Mouse (Mus musculus): Measurements from ENCODE around the gene Rad51b. TPM values are rescaled to one million over a fixed set of nuclear protein-coding genes. Genes with fewer than 3 reads are reported as not detected.
A peak's percentile ranks its signal among the peaks of the same experiment; 100 is the strongest.
"Not testable (repeated sequence)": the region's sequence is repeated elsewhere in the genome, so short reads cannot be mapped to it uniquely, and the experiment has no call there.

The Rad51b gene
- polyA plus RNA-seq, 1 experiment from 2014 or later = 9.0 TPM

DNA sequence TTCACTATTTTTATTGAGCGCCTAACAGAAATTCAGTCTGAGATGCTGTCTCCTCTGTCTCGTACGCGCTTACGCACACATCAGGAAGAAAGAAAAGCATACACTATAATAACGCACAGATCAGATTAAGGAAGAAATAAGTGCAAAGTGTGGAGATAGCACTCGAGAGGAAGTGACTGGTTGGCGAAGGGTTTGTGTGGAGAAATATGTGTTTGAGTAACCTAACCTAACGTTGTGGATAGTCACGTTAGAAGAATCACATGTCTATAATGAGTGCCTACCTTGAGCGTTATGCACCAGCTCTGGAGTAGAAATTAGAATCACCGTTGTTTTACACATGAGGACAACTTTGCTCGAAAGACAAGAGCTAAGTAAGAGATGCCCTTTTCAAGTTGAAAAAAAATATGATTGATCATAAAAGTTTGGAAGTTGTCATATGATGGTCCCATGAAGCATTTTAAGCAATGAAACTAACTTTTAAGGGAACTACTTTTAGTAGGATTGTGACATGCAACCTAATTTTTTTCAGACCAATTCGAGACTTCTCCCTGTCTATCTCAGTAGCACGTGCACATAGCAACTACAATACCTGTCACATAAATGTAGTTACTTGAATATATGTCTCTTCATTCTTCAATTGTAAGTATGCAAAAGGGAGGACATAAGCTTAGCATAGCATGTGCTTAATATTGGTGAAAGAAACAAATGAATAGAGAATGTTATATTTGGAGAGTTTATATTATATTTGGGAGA, 978 bp downstream of the Rad51b start:
- peak overlapping the region; percentile 69 for H3K4me2 ChIP-seq
- peak overlapping the region; percentile 71 for H3K4me3 ChIP-seq
- 12% methylated on average over 15 of the region's 15 CpGs for WGBS
- ATAC-seq (ENCODE audit: borderline replicate concordance, extremely low read depth, low FRiP score, low TSS enrichment) = no peak
- H3K36me3 ChIP-seq = no peaks in the 10 kb centered on the region; the same call in 1 of the 2 replicates
- H3K27me3 ChIP-seq = no peaks in the 10 kb centered on the region
- H3K27ac ChIP-seq = no peak overlapping the region
- peaks cover 18% of the 10 kb centered on the region for H3K4me1 ChIP-seq
- peak overlapping the region; percentile 58 for H3K9ac ChIP-seq
- no peaks in the 10 kb centered on the region for H3K9me3 ChIP-seq

DNA sequence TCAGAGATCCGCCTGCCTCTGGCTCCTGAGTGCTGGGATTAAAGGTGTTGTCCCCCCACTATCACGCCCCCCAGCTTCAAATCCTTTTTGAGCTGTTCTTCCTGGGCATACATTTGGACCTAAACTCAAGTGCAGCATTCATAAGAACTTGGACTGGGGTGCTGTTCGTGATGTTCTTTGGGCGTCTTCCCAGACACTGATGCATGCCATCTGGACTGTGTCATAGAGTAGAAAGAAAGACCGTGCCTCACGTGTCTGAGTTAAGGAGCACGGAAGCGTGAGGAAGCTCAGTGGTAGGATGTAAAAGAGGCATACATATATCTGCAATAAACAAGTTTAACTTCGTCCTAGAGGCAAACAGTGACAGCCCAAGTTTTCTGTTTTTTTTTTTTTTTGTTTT, 4.7 kb downstream of the Rad51b start:
- Histone ChIP-seq H3K9me3 (no peaks in the 10 kb centered on the region), H3K27me3 (no peaks in the 10 kb centered on the region), H3K4me3 (no peak overlapping the region), H3K4me1 (peaks cover 6% of the 10 kb centered on the region), H3K9ac (no peak overlapping the region), H3K4me2 (no peak overlapping the region), H3K36me3 (no peaks in the 10 kb centered on the region), H3K27ac (peak overlapping the region; percentile 33; the same call in 1 of the 2 replicates)
- WGBS = 57% methylated on average over 9 of the region's 9 CpGs
- ATAC-seq (ENCODE audit: borderline replicate concordance, extremely low read depth, low FRiP score, low TSS enrichment) = peak; percentile 40

GRCm38 (mm10) chr12:79305131-79305530, 8.0 kb downstream of the Rad51b start:
- H3K27me3 ChIP-seq = no peaks in the 10 kb centered on the region
- no peaks in the 10 kb centered on the region for H3K9me3 ChIP-seq
- WGBS = 50% methylated on average over 1 of the region's 1 CpGs
- no peaks in the 10 kb centered on the region for H3K4me1 ChIP-seq
- H3K4me3 ChIP-seq = no peak overlapping the region
- H3K36me3 ChIP-seq = no peaks in the 10 kb centered on the region
- H3K27ac ChIP-seq = no peak overlapping the region
- ATAC-seq (ENCODE audit: borderline replicate concordance, extremely low read depth, low FRiP score, low TSS enrichment) = no peak
- no peak overlapping the region for H3K9ac ChIP-seq
- H3K4me2 ChIP-seq = no peak overlapping the region

DNA sequence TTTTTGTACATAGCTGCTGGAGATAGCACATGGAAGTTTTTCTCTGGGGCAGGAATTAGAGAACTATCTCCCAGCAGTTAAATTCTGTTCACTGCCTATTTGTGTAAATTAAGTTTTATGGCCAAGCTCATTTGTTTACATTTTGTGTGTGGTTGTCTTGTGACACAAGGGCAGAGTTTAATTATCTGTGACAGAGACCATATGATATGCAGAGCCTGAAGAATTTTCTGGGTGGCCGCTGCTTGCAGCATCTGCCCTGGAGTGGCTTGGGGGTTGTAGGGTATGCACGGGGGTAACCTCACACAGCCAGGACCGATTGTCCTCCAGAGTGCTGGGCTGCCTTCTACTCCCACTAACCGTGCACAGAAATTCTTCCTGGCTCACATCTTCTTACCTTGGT, 8.9 kb downstream of the Rad51b start:
- Histone ChIP-seq H3K36me3 (no peaks in the 10 kb centered on the region), H3K9ac (no peak overlapping the region), H3K27ac (0 out of 2 replicates have a peak overlapping the region, but pooled peaks have one; percentile 24), H3K4me3 (no peak overlapping the region), H3K9me3 (no peaks in the 10 kb centered on the region), H3K27me3 (no peaks in the 10 kb centered on the region), H3K4me2 (no peak overlapping the region), H3K4me1 (no peaks in the 10 kb centered on the region)
- WGBS = 34% methylated on average over 4 of the region's 4 CpGs
- ATAC-seq (ENCODE audit: borderline replicate concordance, extremely low read depth, low FRiP score, low TSS enrichment) = peak; percentile 73; the same call in 1 of the 2 replicates

- H3K27me3 ChIP-seq = no peaks in the 10 kb centered on the region
- H3K4me1 ChIP-seq = no peaks in the 10 kb centered on the region
- ATAC-seq (ENCODE audit: borderline replicate concordance, extremely low read depth, low FRiP score, low TSS enrichment) = no peak
- no peaks in the 10 kb centered on the region for H3K9me3 ChIP-seq
- H3K27ac ChIP-seq = no peak overlapping the region
- no peak overlapping the region for H3K9ac ChIP-seq
- no peak overlapping the region for H3K4me3 ChIP-seq
- H3K4me2 ChIP-seq = no peak overlapping the region
- 89% methylated on average over 4 of the region's 4 CpGs for WGBS
- no peaks in the 10 kb centered on the region for H3K36me3 ChIP-seq
Measured at GRCm38 (mm10) chr12:79313721-79314120, 16.6 kb downstream of the Rad51b start.

DNA sequence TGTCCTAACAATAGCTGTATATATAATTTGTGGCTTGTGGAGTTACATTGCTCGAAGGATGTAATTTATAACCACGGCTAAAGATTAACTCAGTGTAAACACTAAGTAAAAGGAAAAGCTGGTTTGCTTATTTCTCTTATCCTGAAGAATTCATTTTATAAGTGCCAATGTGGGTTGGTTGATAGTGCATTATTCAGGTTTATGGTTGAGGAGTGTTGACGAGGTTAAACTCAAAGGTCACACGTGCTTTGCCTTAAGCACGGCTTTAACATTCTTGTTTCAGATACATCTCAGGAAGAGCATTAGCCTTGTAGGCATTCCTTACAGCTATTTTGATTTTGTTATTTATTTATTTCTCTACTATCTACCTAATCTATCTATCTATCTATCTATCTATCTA, 20.3 kb downstream of the Rad51b start:
- no peaks in the 10 kb centered on the region for H3K36me3 ChIP-seq

DNA sequence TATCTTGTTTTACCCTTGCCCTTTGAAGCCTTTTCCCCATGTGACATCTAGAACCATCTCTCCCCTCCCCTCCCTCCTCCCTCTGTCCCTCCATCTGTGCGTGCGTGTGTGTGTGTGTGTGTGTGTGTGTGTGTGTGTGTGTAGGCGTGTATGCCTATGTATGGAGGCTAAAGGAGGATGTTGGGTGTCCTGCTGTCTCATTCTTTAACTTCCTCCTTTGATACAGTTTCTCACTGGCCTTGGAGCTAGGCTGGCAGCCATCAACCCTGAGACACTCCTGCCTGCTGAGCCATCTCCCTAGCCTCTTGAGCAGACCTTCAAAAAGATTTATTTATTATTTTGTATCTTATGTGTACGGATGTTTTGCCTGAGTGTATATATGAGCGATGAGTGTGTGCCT, 23.8 kb downstream of the Rad51b start:
- WGBS = 63% methylated on average over 5 of the region's 5 CpGs
- Histone ChIP-seq H3K9me3 (no peaks in the 10 kb centered on the region), H3K27ac (no peak overlapping the region), H3K9ac (no peak overlapping the region), H3K4me3 (no peak overlapping the region), H3K4me1 (no peaks in the 10 kb centered on the region), H3K4me2 (no peak overlapping the region), H3K27me3 (no peaks in the 10 kb centered on the region), H3K36me3 (no peaks in the 10 kb centered on the region)
- ATAC-seq (ENCODE audit: borderline replicate concordance, extremely low read depth, low FRiP score, low TSS enrichment) = no peak

More for the DNA sequence above, 20.3 kb downstream of the Rad51b start:
- Histone ChIP-seq H3K27me3 (no peaks in the 10 kb centered on the region), H3K4me3 (no peak overlapping the region), H3K4me1 (no peaks in the 10 kb centered on the region), H3K4me2 (no peak overlapping the region), H3K9ac (no peak overlapping the region), H3K9me3 (no peaks in the 10 kb centered on the region), H3K27ac (no peak overlapping the region)
- no peak for ATAC-seq (ENCODE audit: borderline replicate concordance, extremely low read depth, low FRiP score, low TSS enrichment)
- WGBS = 39% methylated on average over 5 of the region's 5 CpGs

- not testable (repeated sequence) for H3K36me3 ChIP-seq; H3K27me3 ChIP-seq; H3K9me3 ChIP-seq; H3K4me3 ChIP-seq; ATAC-seq (ENCODE audit: borderline replicate concordance, extremely low read depth, low FRiP score, low TSS enrichment); H3K9ac ChIP-seq; H3K4me2 ChIP-seq; H3K27ac ChIP-seq
- H3K4me1 ChIP-seq = peaks cover 10% of the 10 kb centered on the region
- 59% methylated on average over 2 of the region's 2 CpGs for whole genome bisulfite sequencing
Measured at GRCm38 (mm10) chr12:79322539-79322938, 25.5 kb downstream of the Rad51b start.

GRCm38 (mm10) chr12:79326236-79326635, 29.2 kb downstream of the Rad51b start:
- H3K9me3 ChIP-seq = no peaks in the 10 kb centered on the region
- ATAC-seq (ENCODE audit: borderline replicate concordance, extremely low read depth, low FRiP score, low TSS enrichment) = no peak
- H3K27me3 ChIP-seq = no peaks in the 10 kb centered on the region
- H3K27ac ChIP-seq = no peak overlapping the region
- 36% methylated on average over 2 of the region's 2 CpGs for WGBS
- no peak overlapping the region for H3K9ac ChIP-seq
- no peak overlapping the region for H3K4me3 ChIP-seq
- H3K4me1 ChIP-seq = peaks cover 15% of the 10 kb centered on the region
- H3K4me2 ChIP-seq = no peak overlapping the region
- H3K36me3 ChIP-seq = no peaks in the 10 kb centered on the region

DNA sequence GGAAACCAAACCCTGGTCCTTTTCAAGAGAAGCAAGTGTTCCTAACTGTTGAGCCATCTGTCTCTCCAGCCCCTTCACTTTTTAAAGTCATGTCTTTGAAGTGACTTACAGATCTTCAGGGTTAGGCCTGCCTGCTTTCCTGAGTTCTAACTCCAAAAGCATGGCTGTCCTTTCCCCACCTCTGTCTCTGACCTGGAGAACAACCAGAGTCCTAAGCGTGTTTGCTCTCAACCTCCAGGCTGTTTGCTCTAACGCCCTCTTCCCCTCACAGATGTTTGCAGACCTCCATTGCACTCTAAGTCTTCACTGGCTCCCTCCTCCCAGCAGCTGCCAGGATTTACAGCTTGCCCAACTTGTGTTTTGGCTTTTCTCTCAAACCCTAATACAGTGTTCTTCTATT, 29.7 kb downstream of the Rad51b start:
- Histone ChIP-seq H3K9me3 (no peaks in the 10 kb centered on the region), H3K9ac (no peak overlapping the region), H3K4me3 (no peak overlapping the region), H3K36me3 (no peaks in the 10 kb centered on the region), H3K27ac (no peak overlapping the region), H3K27me3 (no peaks in the 10 kb centered on the region), H3K4me2 (no peak overlapping the region), H3K4me1 (peaks cover 15% of the 10 kb centered on the region)
- 63% methylated on average over 2 of the region's 2 CpGs for WGBS
- no peak for ATAC-seq (ENCODE audit: borderline replicate concordance, extremely low read depth, low FRiP score, low TSS enrichment)

DNA sequence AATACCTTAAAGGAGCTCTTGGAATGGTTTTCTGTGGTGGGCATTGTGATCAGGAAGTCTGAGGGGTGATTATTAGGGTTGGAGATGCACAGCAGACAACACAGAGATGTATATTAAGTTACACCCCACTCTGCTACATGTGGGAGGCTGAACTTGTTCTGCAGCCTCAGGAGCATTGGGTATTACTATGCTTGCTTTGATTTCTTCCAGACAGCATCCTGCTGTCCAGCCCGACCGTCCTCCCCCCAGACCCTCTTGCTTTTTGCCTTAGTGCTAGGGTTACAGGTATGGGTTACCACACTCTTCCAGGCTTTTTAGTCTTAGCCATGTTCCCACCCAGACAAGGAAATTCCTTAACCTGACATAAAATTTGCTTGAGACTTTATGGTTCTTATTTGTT, 30.8 kb downstream of the Rad51b start:
- ATAC-seq (ENCODE audit: borderline replicate concordance, extremely low read depth, low FRiP score, low TSS enrichment) = no peak
- H3K27ac ChIP-seq = peak overlapping the region; percentile 7; the same call in 1 of the 2 replicates
- H3K27me3 ChIP-seq = no peaks in the 10 kb centered on the region
- H3K36me3 ChIP-seq = no peaks in the 10 kb centered on the region
- no peak overlapping the region for H3K4me2 ChIP-seq
- no peak overlapping the region for H3K9ac ChIP-seq
- WGBS = 42% methylated on average over 2 of the region's 2 CpGs
- no peak overlapping the region for H3K4me3 ChIP-seq
- H3K4me1 ChIP-seq = peaks cover 15% of the 10 kb centered on the region
- H3K9me3 ChIP-seq = no peaks in the 10 kb centered on the region

- no peaks in the 10 kb centered on the region for H3K9me3 ChIP-seq
- peaks cover 9% of the 10 kb centered on the region for H3K36me3 ChIP-seq
- no peak overlapping the region for H3K4me3 ChIP-seq
- H3K4me1 ChIP-seq = peaks cover 15% of the 10 kb centered on the region
- no peak overlapping the region for H3K9ac ChIP-seq
- no peak overlapping the region for H3K4me2 ChIP-seq
- ATAC-seq (ENCODE audit: borderline replicate concordance, extremely low read depth, low FRiP score, low TSS enrichment) = no peak
- WGBS = 71% methylated on average over 2 of the region's 2 CpGs
- H3K27ac ChIP-seq = no peak overlapping the region
- H3K27me3 ChIP-seq = no peaks in the 10 kb centered on the region
Measured at GRCm38 (mm10) chr12:79330571-79330970, 33.5 kb downstream of the Rad51b start.
